Mouse (Mus musculus) embryonic facial prominence, embryonic 10.5 days (tissue): ENCODE results near the gene Stat5a. TPM values are rescaled to one million over a fixed set of nuclear protein-coding genes. Genes with fewer than 3 reads are reported as not detected.
A peak's percentile ranks its signal among the peaks of the same experiment; 100 is the strongest.

Source experiments
- DNase-seq: peaks from one replicate; pipeline ENCODE4 v3.0.0-alpha.2; 2017; ENCODE audit warnings: low spot score
- H3K27ac ChIP-seq: fragments of 300-500 bp; sonication (generic); replicated peaks from 2 replicates; pipeline ENCODE4 v1.5.1; 2016; ENCODE audit warnings: mild to moderate bottlenecking
- H3K27me3 ChIP-seq: fragments of 300-500 bp; sonication (generic); replicated peaks from 2 replicates; pipeline ENCODE4 v1.6.1; 2016; ENCODE audit warnings: low read depth, mild to moderate bottlenecking; ENCODE audit not compliant: poor library complexity, severe bottlenecking
- H3K36me3 ChIP-seq: fragments of 300-500 bp; sonication (generic); replicated peaks from 2 replicates; pipeline ENCODE4 v1.6.1; 2016; ENCODE audit warnings: mild to moderate bottlenecking, moderate library complexity
- H3K4me1 ChIP-seq: fragments of 300-500 bp; sonication (generic); 2 replicates; pipeline ENCODE4 v1.6.1; 2016
- H3K4me3 ChIP-seq: fragments of 300-500 bp; sonication (generic); 2 replicates; pipeline ENCODE4 v1.5.1; 2016; ENCODE audit warnings: mild to moderate bottlenecking, moderate library complexity
- H3K9me3 ChIP-seq: fragments of 300-500 bp; sonication (generic); 2 replicates; pipeline ENCODE4 v1.6.1; 2016; ENCODE audit warnings: mild to moderate bottlenecking
- WGBS: fragments of 180-500 bp; shearing (Covaris S2); methylation state at CpG from one replicate; pipeline ENCODE4 v1.1.7; 2016; 5-methylcytosine and 5-hydroxymethylcytosine counted together
- polyA plus RNA-seq: library from polyadenylated mRNA; unstranded; fragments of >200 nt; fragmentation: Nextera tagmentation; extraction: Ambion mirVana; gene quantifications from 2 replicates; pipeline ENCODE4 v1.2.1, GENCODE M21; 2016

Gene Stat5a
- polyA plus RNA-seq, 1 experiment from 2014 or later: 1.7 TPM

- H3K27me3 ChIP-seq: no peaks in the 10 kb centered on the region
- no peak overlapping the region for H3K27ac ChIP-seq
- WGBS: 88% methylated on average over 7 of the region's 7 CpGs
- no peak overlapping the region for H3K4me3 ChIP-seq
- DNase-seq: no peak
- 0 out of 2 replicates have a peak, but pooled peaks cover 3% of the 10 kb centered on the region for H3K36me3 ChIP-seq
- peaks cover 3% of the 10 kb centered on the region for H3K9me3 ChIP-seq
- 0 out of 2 replicates have a peak, but pooled peaks cover 11% of the 10 kb centered on the region for H3K4me1 ChIP-seq
Observed at GRCm38 (mm10) chr11:100842025-100842424, 17.1 kb upstream of the Stat5a start.

- Histone ChIP-seq H3K27me3 (0 out of 2 replicates have a peak, but pooled peaks cover 4% of the 10 kb centered on the region), H3K9me3 (no peaks in the 10 kb centered on the region), H3K27ac (no peak overlapping the region), H3K4me3 (no peak overlapping the region), H3K4me1 (0 out of 2 replicates have a peak, but pooled peaks cover 11% of the 10 kb centered on the region), H3K36me3 (no peaks in the 10 kb centered on the region)
- no peak for DNase-seq
- WGBS: 93% methylated on average over 8 of the region's 8 CpGs
Observed at GRCm38 (mm10) chr11:100843070-100843669, 16.0 kb upstream of the Stat5a start.

GRCm38 (mm10) chr11:100844121-100844520 lies 15.0 kb upstream of the Stat5a start:
- H3K36me3 ChIP-seq: no peaks in the 10 kb centered on the region
- no peaks in the 10 kb centered on the region for H3K9me3 ChIP-seq
- peaks cover 13% of the 10 kb centered on the region for H3K27me3 ChIP-seq
- H3K27ac ChIP-seq: no peak overlapping the region
- no peak overlapping the region for H3K4me3 ChIP-seq
- DNase-seq: no peak
- peaks cover 16% of the 10 kb centered on the region for H3K4me1 ChIP-seq
- 87% methylated on average over 4 of the region's 4 CpGs for WGBS

- H3K4me3 ChIP-seq: no peak overlapping the region
- H3K36me3 ChIP-seq: no peaks in the 10 kb centered on the region
- DNase-seq: no peak
- H3K4me1 ChIP-seq: peaks cover 21% of the 10 kb centered on the region
- no peak overlapping the region for H3K27ac ChIP-seq
- no peaks in the 10 kb centered on the region for H3K9me3 ChIP-seq
- peaks cover 15% of the 10 kb centered on the region for H3K27me3 ChIP-seq
- WGBS: 79% methylated on average over 6 of the region's 6 CpGs
Observed at GRCm38 (mm10) chr11:100845793-100846192, 13.4 kb upstream of the Stat5a start.

- DNase-seq: no peak
Observed at GRCm38 (mm10) chr11:100847572-100847971, 11.6 kb upstream of the Stat5a start.

GRCm38 (mm10) chr11:100848080-100848479 lies 11.1 kb upstream of the Stat5a start:
- DNase-seq: no peak
- no peaks in the 10 kb centered on the region for H3K9me3 ChIP-seq
- peaks cover 36% of the 10 kb centered on the region for H3K27me3 ChIP-seq
- H3K27ac ChIP-seq: no peak overlapping the region
- 74% methylated on average over 4 of the region's 4 CpGs for WGBS
- H3K4me3 ChIP-seq: no peak overlapping the region
- H3K4me1 ChIP-seq: peaks cover 24% of the 10 kb centered on the region
- H3K36me3 ChIP-seq: no peaks in the 10 kb centered on the region

More at GRCm38 (mm10) chr11:100847572-100847971, 11.6 kb upstream of the Stat5a start:
- 94% methylated on average over 4 of the region's 4 CpGs for WGBS
- peaks cover 31% of the 10 kb centered on the region for H3K27me3 ChIP-seq
- H3K36me3 ChIP-seq: no peaks in the 10 kb centered on the region
- no peak overlapping the region for H3K4me3 ChIP-seq
- H3K4me1 ChIP-seq: peaks cover 24% of the 10 kb centered on the region
- H3K9me3 ChIP-seq: no peaks in the 10 kb centered on the region
- no peak overlapping the region for H3K27ac ChIP-seq

- peaks cover 22% of the 10 kb centered on the region for H3K4me1 ChIP-seq
- H3K27me3 ChIP-seq: peaks cover 44% of the 10 kb centered on the region
- no peaks in the 10 kb centered on the region for H3K36me3 ChIP-seq
- H3K27ac ChIP-seq: no peak overlapping the region
- DNase-seq: no peak
- WGBS: 82% methylated on average over 6 of the region's 6 CpGs
- peak overlapping the region; percentile 97 for H3K4me3 ChIP-seq
- no peaks in the 10 kb centered on the region for H3K9me3 ChIP-seq
Observed at GRCm38 (mm10) chr11:100848789-100849379, 10.3 kb upstream of the Stat5a start.

- H3K27me3 ChIP-seq: peaks cover 51% of the 10 kb centered on the region
- peak overlapping the region; percentile 93 for H3K27ac ChIP-seq
- no peaks in the 10 kb centered on the region for H3K9me3 ChIP-seq
- H3K36me3 ChIP-seq: no peaks in the 10 kb centered on the region
- peaks cover 22% of the 10 kb centered on the region for H3K4me1 ChIP-seq
- no peak for DNase-seq
- WGBS: 4% methylated on average over 13 of the region's 13 CpGs
- H3K4me3 ChIP-seq: peak overlapping the region; percentile 97
Observed at GRCm38 (mm10) chr11:100849456-100850037, 9.6 kb upstream of the Stat5a start.

GRCm38 (mm10) chr11:100850038-100850777 lies 8.9 kb upstream of the Stat5a start, which contains the start of gene Stat5b:
Gene Stat5b (minus strand): TSS chr11:100850724.
- Histone ChIP-seq H3K4me1 (peaks cover 22% of the 10 kb centered on the region), H3K36me3 (no peaks in the 10 kb centered on the region), H3K27ac (peak within 1 kb of the TSS; percentile 93), H3K9me3 (no peaks in the 10 kb centered on the region), H3K27me3 (peaks cover 57% of the 10 kb centered on the region), H3K4me3 (peak within 1 kb of the TSS; percentile 97)
- under 1% methylated on average over 104 of the region's 104 CpGs for WGBS
- DNase-seq: peak; percentile 77

- no peaks in the 10 kb centered on the region for H3K9me3 ChIP-seq
- WGBS: under 1% methylated on average over 33 of the region's 33 CpGs
- H3K27me3 ChIP-seq: peaks cover 65% of the 10 kb centered on the region
- H3K4me3 ChIP-seq: peak overlapping the region; percentile 97
- DNase-seq: peak; percentile 71
- H3K36me3 ChIP-seq: no peaks in the 10 kb centered on the region
- H3K27ac ChIP-seq: peak overlapping the region; percentile 93
- peaks cover 28% of the 10 kb centered on the region for H3K4me1 ChIP-seq
Observed at GRCm38 (mm10) chr11:100850778-100851528, 8.2 kb upstream of the Stat5a start.

- DNase-seq: no peak
- Histone ChIP-seq H3K9me3 (no peaks in the 10 kb centered on the region), H3K27ac (no peak overlapping the region), H3K4me3 (no peak overlapping the region), H3K36me3 (no peaks in the 10 kb centered on the region), H3K4me1 (peaks cover 28% of the 10 kb centered on the region), H3K27me3 (peaks cover 76% of the 10 kb centered on the region)
- WGBS: 92% methylated on average over 2 of the region's 2 CpGs
Observed at GRCm38 (mm10) chr11:100852088-100852487, 7.1 kb upstream of the Stat5a start.

- WGBS: 82% methylated on average over 5 of the region's 5 CpGs
- Histone ChIP-seq H3K27ac (no peak overlapping the region), H3K4me1 (peaks cover 28% of the 10 kb centered on the region), H3K9me3 (no peaks in the 10 kb centered on the region), H3K36me3 (no peaks in the 10 kb centered on the region), H3K4me3 (no peak overlapping the region), H3K27me3 (peaks cover 82% of the 10 kb centered on the region)
- no peak for DNase-seq
Observed at GRCm38 (mm10) chr11:100853018-100853417, 6.1 kb upstream of the Stat5a start.
